Mouse (Mus musculus) thymus, adult 2 months (tissue): ENCODE results near the gene Rsph6a. TPM values are rescaled to one million over a fixed set of nuclear protein-coding genes. Genes with fewer than 3 reads are reported as not detected.

Experiments
- DNase-seq: peaks from one replicate; pipeline ENCODE4 v3.0.0; 2021
- H3K27ac ChIP-seq: fragments of 200-500 bp; 2 replicates; pipeline ENCODE4 v1.5.1; 2012; ENCODE audit warnings: low read length, control low read depth; ENCODE audit not compliant: control insufficient read depth, insufficient read depth
- H3K27me3 ChIP-seq: fragments of 200-500 bp; 2 replicates; pipeline ENCODE4 v1.6.1; 2012; ENCODE audit warnings: mild to moderate bottlenecking, low read length, moderate library complexity, mixed read lengths; ENCODE audit not compliant: control insufficient read depth, insufficient read depth
- H3K36me3 ChIP-seq: fragments of 200-500 bp; 2 replicates; pipeline ENCODE4 v1.6.1; 2012; ENCODE audit warnings: mild to moderate bottlenecking, low read length, moderate library complexity; ENCODE audit not compliant: control insufficient read depth, insufficient read depth
- H3K4me1 ChIP-seq: fragments of 200-500 bp; replicated peaks from 2 replicates; pipeline ENCODE4 v1.6.1; 2012; ENCODE audit warnings: low read length; ENCODE audit not compliant: control insufficient read depth, insufficient read depth
- H3K4me3 ChIP-seq: fragments of 200-500 bp; 2 replicates; pipeline ENCODE4 v1.5.1; 2012; ENCODE audit warnings: mild to moderate bottlenecking, low read length, control low read depth, moderate library complexity; ENCODE audit not compliant: control insufficient read depth, insufficient read depth
- CTCF ChIP-seq: fragments of 200-500 bp; IDR thresholded peaks from 2 replicates; pipeline ENCODE4 v1.5.1; 2012; ENCODE audit warnings: mild to moderate bottlenecking, control low read depth, low read length, moderate library complexity, borderline replicate concordance; ENCODE audit not compliant: control insufficient read depth, poor library complexity, insufficient read depth; ENCODE audit errors: extremely low read depth
- POLR2A ChIP-seq: fragments of 200-500 bp; IDR thresholded peaks from 2 replicates; pipeline ENCODE4 v1.6.1; 2012; ENCODE audit warnings: mild to moderate bottlenecking, low read length, control low read depth, moderate library complexity; ENCODE audit not compliant: control insufficient read depth, poor library complexity, insufficient read depth; ENCODE audit errors: extremely low read depth
- WGBS: fragments of 180-500 bp; shearing (Covaris S2); methylation state at CpG from one replicate; pipeline ENCODE4 v1.1.7; 2018; 5-methylcytosine and 5-hydroxymethylcytosine counted together
- polyA plus RNA-seq: library from polyadenylated mRNA; depleted of rRNA; stranded (reverse); fragments of >200 nt; gene quantifications from 2 replicates; pipeline ENCODE4 v1.2.3, GENCODE M21; 2012

Rsph6a gene
- polyA plus RNA-seq, 1 experiment, result 0.18 TPM

GRCm38 (mm10) chr7:19086760-19087159, 32.3 kb downstream of the Rsph6a start:
- Histone ChIP-seq H3K4me3 (no peak overlapping the region), H3K27me3 (no peaks in the 10 kb centered on the region; the same call in 1 of the 2 replicates), H3K36me3 (no peaks in the 10 kb centered on the region), H3K4me1 (no peaks in the 10 kb centered on the region), H3K27ac (no peak overlapping the region)
- 81% methylated on average over 18 of the region's 18 CpGs for WGBS
- no peak for DNase-seq
- TF ChIP-seq POLR2A, result no peak
- TF ChIP-seq CTCF, result no peak

DNA sequence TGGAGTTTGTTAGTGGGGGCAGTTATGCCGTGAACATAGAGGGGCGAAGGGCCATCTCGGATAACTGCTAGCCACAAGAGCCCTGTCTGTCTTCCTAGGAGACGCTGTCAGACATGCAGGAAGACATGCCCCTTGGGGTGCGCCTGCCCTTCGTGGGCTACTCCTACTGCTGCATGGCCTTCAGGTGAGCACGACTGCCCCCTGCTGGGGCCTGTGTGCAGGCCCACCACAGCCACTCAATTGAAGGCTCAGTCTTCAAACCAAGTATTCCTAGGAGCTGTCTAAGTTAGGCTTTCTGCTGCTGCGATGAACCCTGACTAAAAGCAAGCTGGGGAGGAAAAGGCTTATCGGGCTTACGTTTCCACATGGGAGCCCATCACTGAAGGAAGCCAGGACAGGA, 34.3 kb downstream of the Rsph6a start:
- Histone ChIP-seq H3K27me3 (peaks cover 7% of the 10 kb centered on the region; the same call in 1 of the 2 replicates), H3K4me1 (peaks cover 12% of the 10 kb centered on the region), H3K4me3 (no peak overlapping the region), H3K36me3 (no peaks in the 10 kb centered on the region), H3K27ac (no peak overlapping the region)
- peak; percentile 75 for DNase-seq
- peak; percentile 93 for TF ChIP-seq CTCF
- no peak for TF ChIP-seq POLR2A
- 22% methylated on average over 10 of the region's 10 CpGs for WGBS

DNA sequence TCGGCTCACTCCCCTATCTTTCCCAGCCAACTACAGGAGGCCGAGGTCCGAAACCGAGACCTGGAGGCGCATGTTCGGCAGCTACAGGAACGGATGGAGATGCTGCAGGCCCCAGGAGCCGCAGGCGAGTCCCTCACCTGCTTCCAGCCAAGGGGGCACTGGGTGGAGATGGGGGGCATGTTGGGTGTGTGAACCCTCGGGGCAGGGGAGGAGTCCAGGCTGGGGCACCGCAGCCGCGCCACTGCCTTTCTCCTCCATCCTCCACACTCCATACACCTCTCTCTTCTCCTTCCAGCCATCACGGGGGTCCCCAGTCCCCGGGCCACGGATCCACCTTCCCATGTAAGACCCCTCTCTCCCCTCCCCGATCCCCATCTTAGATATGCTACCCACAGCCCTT, 37.4 kb downstream of the Rsph6a start:
- Histone ChIP-seq H3K4me1 (peaks cover 26% of the 10 kb centered on the region), H3K27ac (no peak overlapping the region)

GRCm38 (mm10) chr7:19092381-19093173, 38.1 kb downstream of the Rsph6a start:
- Histone ChIP-seq H3K4me3 (no peak overlapping the region), H3K36me3 (no peaks in the 10 kb centered on the region), H3K27ac (no peak overlapping the region), H3K27me3 (peaks cover 18% of the 10 kb centered on the region), H3K4me1 (peaks cover 26% of the 10 kb centered on the region)
- WGBS, result 15% methylated on average over 38 of the region's 38 CpGs
- peak; percentile 38 for DNase-seq
- TF ChIP-seq CTCF, result no peak
- TF ChIP-seq POLR2A, result no peak

More for the DNA sequence above, 37.4 kb downstream of the Rsph6a start:
- TF ChIP-seq CTCF (no peak), POLR2A (no peak)
- H3K4me3 ChIP-seq, result no peak overlapping the region
- DNase-seq, result no peak
- peaks cover 18% of the 10 kb centered on the region for H3K27me3 ChIP-seq
- H3K36me3 ChIP-seq, result no peaks in the 10 kb centered on the region
- WGBS, result 78% methylated on average over 17 of the region's 17 CpGs

- Histone ChIP-seq H3K4me3 (peak overlapping the region; percentile 37), H3K27me3 (peaks cover 18% of the 10 kb centered on the region), H3K4me1 (peaks cover 26% of the 10 kb centered on the region), H3K36me3 (no peaks in the 10 kb centered on the region), H3K27ac (no peak overlapping the region)
- 1% methylated on average over 10 of the region's 15 CpGs for WGBS
- TF ChIP-seq CTCF (peak; percentile 98), POLR2A (no peak)
- peak; percentile 93 for DNase-seq
These were observed 38.7 kb downstream of the Rsph6a start for GRCm38 (mm10) chr7:19093174-19093521.

GRCm38 (mm10) chr7:19093537-19094385, 39.3 kb downstream of the Rsph6a start:
- Histone ChIP-seq H3K4me3 (peak overlapping the region; percentile 79), H3K27ac (peak overlapping the region; percentile 48; the same call in 1 of the 2 replicates), H3K27me3 (peaks cover 18% of the 10 kb centered on the region), H3K36me3 (no peaks in the 10 kb centered on the region), H3K4me1 (peaks cover 26% of the 10 kb centered on the region)
- TF ChIP-seq POLR2A (peak; percentile 79), CTCF (no peak)
- under 1% methylated on average over 45 of the region's 45 CpGs for WGBS
- peak; percentile 93 for DNase-seq
